Mouse (Mus musculus) small intestine, adult 2 months (tissue): Measurements from ENCODE around the gene Cfap54. TPM values are rescaled to one million over a fixed set of nuclear protein-coding genes. Genes with fewer than 3 reads are reported as not detected.

Experiments
- H3K27ac ChIP-seq: fragments of 200-500 bp; 2 replicates; pipeline ENCODE4 v1.5.1; 2012; ENCODE audit warnings: low read depth, low read length, control low read depth, inconsistent platforms; ENCODE audit not compliant: insufficient read depth
- H3K27me3 ChIP-seq: fragments of 200-500 bp; 2 replicates; pipeline ENCODE4 v1.6.1; 2012; ENCODE audit warnings: mild to moderate bottlenecking, moderate library complexity, low read length, inconsistent platforms; ENCODE audit not compliant: control insufficient read depth, insufficient read depth
- H3K36me3 ChIP-seq: fragments of 200-500 bp; 2 replicates; pipeline ENCODE4 v1.6.1; 2012; ENCODE audit warnings: mild to moderate bottlenecking, low read length, control low read depth, inconsistent platforms; ENCODE audit not compliant: control insufficient read depth, insufficient read depth
- H3K4me1 ChIP-seq: fragments of 200-500 bp; 2 replicates; pipeline ENCODE4 v1.6.1; 2012; ENCODE audit warnings: low read length, inconsistent platforms, mixed read lengths; ENCODE audit not compliant: control insufficient read depth, insufficient read depth, insufficient read length
- H3K4me3 ChIP-seq: fragments of 200-500 bp; 2 replicates; pipeline ENCODE4 v1.5.1; 2012; ENCODE audit warnings: low read depth, mild to moderate bottlenecking, control low read depth, inconsistent platforms, low read length, moderate library complexity
- CTCF ChIP-seq: fragments of 200-500 bp; IDR thresholded peaks from 2 replicates; pipeline ENCODE4 v1.5.1; 2012; ENCODE audit warnings: low read depth, mild to moderate bottlenecking, control low read depth, inconsistent platforms, low read length, moderate library complexity, mixed read lengths; ENCODE audit not compliant: insufficient replicate concordance, insufficient read length; ENCODE audit errors: extremely low read depth
- POLR2A ChIP-seq: fragments of 200-500 bp; IDR thresholded peaks from 2 replicates; pipeline ENCODE4 v1.6.1; 2012; ENCODE audit warnings: low read depth, mild to moderate bottlenecking, control low read depth, inconsistent platforms, low read length, moderate library complexity
- WGBS: fragments of 180-500 bp; shearing (Covaris S2); methylation state at CpG from one replicate; pipeline ENCODE4 v1.1.7; 2018; 5-methylcytosine and 5-hydroxymethylcytosine counted together
- polyA plus RNA-seq: library from polyadenylated mRNA; depleted of rRNA; stranded (reverse); fragments of >200 nt; gene quantifications from 2 replicates; pipeline ENCODE4 v1.2.3, GENCODE M21; 2012

The Cfap54 gene
- polyA plus RNA-seq, 1 experiment = 0.13 TPM

DNA sequence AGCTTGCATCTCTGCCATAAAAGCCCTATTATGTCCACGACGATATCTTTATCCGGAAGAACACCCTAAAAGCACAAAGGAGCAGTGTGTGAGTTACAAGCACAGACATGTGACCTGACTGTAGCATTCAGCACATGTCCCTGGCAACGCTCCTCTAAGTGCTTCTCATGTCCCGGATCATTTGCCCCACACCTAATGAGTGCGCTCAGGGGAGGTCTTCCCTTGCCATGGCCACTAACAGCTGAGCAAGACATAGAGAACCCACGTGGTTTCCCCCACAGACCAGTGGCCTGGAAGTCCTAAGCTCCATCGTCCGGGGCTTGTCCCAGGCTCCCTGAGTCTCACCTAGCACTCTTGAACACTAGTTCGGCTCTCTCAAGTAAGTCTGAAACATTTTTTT is 45.9 kb downstream of the Cfap54 start:
- Histone ChIP-seq H3K36me3 (no peaks in the 10 kb centered on the region), H3K4me1 (no peaks in the 10 kb centered on the region), H3K27me3 (no peaks in the 10 kb centered on the region), H3K27ac (no peak overlapping the region), H3K4me3 (no peak overlapping the region)
- TF ChIP-seq CTCF (no peak), POLR2A (no peak)
- WGBS = 71% methylated on average over 10 of the region's 10 CpGs

DNA sequence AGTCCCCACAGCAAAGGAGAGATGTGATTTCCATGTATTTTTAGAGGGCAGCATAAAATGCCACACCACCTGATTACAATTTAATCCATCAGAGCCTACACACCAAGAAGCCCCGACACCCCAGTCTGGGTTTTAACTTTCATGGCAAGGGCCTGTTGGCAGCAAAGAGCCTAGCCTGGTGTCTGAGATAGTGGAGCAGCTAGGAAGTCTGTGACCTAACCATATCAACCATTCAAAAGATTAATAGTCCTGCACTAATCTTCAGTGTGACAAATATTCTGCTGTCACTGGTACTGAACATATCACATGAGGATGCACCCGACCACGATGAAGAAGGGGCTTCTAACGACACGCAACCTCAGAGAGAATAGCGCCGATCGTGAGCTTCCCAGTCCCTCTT is 58.1 kb downstream of the Cfap54 start:
- WGBS = 77% methylated on average over 8 of the region's 8 CpGs
- Histone ChIP-seq H3K27ac (no peak overlapping the region), H3K4me1 (no peaks in the 10 kb centered on the region), H3K36me3 (no peaks in the 10 kb centered on the region), H3K4me3 (no peak overlapping the region), H3K27me3 (no peaks in the 10 kb centered on the region)
- TF ChIP-seq CTCF = no peak
- no peak for TF ChIP-seq POLR2A

DNA sequence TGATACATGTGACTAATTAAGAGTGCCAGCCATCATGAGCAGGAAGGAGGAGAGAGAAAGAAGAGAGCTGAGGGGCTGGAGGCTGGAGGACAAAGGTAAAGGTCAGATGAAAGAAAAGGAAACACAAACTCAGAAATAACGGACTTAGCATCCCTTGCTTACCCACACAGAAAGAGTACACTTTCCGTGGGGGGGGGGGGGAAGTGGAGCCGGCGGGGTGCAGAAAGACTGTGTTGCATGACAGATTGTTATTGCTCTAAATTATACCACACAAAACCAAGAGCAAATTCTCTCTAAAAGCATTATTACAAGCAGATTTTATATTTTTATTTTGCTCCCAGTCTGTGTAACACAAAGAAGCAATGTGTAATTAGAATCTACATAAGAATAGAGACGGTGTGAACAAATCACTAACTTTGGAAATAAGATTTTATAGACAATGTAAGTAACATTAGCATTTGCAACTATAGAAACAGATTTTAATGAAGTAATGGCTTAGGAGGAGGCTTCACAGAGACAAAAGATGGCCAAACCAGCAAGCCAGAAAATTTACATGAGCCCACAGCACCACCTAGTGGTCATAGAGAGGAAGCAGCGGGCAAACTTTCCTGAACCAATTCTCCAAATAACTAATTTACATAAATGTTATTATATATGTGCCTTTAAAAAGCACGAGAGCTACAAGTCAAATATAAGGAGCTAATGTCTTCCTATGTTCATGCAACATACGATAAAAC is 67.2 kb downstream of the Cfap54 start:
- 51% methylated on average over 8 of the region's 8 CpGs for WGBS

DNA sequence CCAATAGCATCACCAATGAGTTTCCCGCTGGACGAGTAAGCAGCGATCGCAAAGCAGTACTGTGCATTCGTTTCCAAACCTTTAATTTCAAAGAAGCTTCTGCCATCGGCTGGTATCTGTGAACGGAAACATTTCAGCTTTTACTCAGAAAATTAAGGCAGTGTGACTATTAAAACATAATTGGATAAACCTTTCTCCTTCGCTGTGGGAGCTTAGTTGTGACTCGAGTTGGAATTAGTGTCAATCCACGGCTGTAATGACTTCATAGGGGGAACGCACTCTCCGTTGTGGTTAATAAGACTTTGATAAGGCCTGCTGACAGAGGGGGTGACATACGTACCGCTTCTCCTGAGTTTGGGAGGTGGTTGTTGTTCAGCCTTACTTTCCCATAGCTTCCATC is 70.3 kb downstream of the Cfap54 start:
- TF ChIP-seq POLR2A (no peak), CTCF (no peak)
- H3K36me3 ChIP-seq = no peaks in the 10 kb centered on the region
- no peak overlapping the region for H3K4me3 ChIP-seq
- WGBS = 86% methylated on average over 14 of the region's 14 CpGs
- H3K4me1 ChIP-seq = no peaks in the 10 kb centered on the region
- no peak overlapping the region for H3K27ac ChIP-seq
- H3K27me3 ChIP-seq = no peaks in the 10 kb centered on the region

More for the DNA sequence above, 67.2 kb downstream of the Cfap54 start:
- Histone ChIP-seq H3K4me3 (no peak overlapping the region), H3K27ac (no peak overlapping the region), H3K36me3 (no peaks in the 10 kb centered on the region), H3K4me1 (no peaks in the 10 kb centered on the region), H3K27me3 (no peaks in the 10 kb centered on the region)
- TF ChIP-seq POLR2A (no peak), CTCF (peak; percentile 35; the same call in 1 of the 2 replicates)

DNA sequence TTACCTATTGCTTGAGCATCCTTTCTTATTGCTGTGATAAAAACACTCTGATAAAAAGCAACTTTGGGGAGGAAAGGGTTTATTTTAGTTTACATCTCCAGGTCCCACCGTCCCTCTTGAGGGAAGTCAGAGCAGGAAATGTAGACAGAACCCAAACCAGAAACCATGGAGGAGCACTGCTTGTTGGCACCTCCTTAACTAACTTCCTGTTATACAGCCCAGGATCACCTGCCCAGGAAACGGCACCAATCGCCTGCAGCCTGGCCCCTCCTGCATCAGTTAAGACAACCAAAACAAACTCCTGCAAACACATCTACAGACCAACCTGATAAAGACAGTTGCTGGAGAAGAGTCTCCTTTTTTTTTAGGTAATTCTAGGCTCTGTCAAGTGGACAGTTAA is 74.4 kb downstream of the Cfap54 start:
- WGBS = 30% methylated on average over 3 of the region's 3 CpGs
- Histone ChIP-seq H3K4me1 (no peaks in the 10 kb centered on the region), H3K27ac (no peak overlapping the region), H3K4me3 (no peak overlapping the region), H3K36me3 (no peaks in the 10 kb centered on the region), H3K27me3 (no peaks in the 10 kb centered on the region)
- no peak for TF ChIP-seq CTCF

DNA sequence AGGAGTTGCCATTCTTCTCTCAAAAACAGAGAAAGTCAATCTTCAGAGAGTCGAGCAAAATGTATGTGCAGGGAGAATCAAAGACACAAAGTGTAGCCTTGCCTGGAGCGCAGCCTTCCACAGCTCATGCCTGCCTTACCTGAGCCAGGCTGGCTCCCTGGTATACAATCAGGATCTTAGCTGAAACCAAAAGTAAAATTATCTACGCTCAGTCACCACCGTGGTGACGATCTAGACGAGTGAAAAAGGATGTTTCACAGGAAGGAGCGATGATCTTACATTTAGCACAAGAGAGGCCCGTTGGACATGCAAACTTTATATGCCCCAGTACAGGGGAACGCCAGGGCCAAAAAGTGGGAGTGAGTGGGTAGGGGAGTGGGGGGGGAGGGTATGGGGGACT is 75.0 kb downstream of the Cfap54 start:
- Histone ChIP-seq H3K4me1 (no peaks in the 10 kb centered on the region), H3K27me3 (no peaks in the 10 kb centered on the region), H3K27ac (no peak overlapping the region), H3K4me3 (no peak overlapping the region), H3K36me3 (no peaks in the 10 kb centered on the region)
- WGBS = 74% methylated on average over 9 of the region's 9 CpGs
- TF ChIP-seq POLR2A (no peak), CTCF (no peak)

DNA sequence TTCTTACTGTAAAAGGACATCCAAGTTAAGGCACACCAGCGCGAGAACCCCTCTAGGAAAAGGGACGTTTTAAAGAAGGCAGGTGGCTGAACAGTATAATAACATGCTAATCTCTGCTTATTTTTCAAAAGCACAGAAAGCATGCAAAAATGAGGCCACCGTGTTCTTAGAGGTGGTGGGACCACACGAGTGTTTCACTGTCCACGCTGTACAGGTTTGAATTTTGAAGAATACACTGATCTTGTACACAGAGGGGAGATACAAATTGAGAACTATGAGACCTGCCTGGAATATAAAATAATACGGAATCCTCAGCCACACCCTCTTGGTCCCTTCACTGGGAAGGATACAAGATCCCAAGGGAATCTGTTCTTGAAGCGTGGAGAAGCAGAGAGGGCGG is 82.9 kb downstream of the Cfap54 start:
- Histone ChIP-seq H3K4me1 (no peaks in the 10 kb centered on the region), H3K36me3 (no peaks in the 10 kb centered on the region), H3K4me3 (no peak overlapping the region), H3K27me3 (no peaks in the 10 kb centered on the region), H3K27ac (no peak overlapping the region)
- TF ChIP-seq POLR2A (no peak), CTCF (no peak)
- 81% methylated on average over 9 of the region's 9 CpGs for WGBS
